Mouse (Mus musculus) MEL (cell line): ENCODE measurements around the gene Hadhb. TPM values are rescaled to one million over a fixed set of nuclear protein-coding genes. Genes with fewer than 3 reads are reported as not detected.

Experiments used
- DNase-seq: peaks from one replicate; pipeline ENCODE4 v3.0.0; 2011; ENCODE audit warnings: low read depth, low spot score
- H3K27ac ChIP-seq: 2 replicates; pipeline ENCODE4 v1.5.1; 2012; ENCODE audit warnings: low read depth, mild to moderate bottlenecking, control low read depth, low read length, moderate library complexity; ENCODE audit not compliant: control insufficient read depth
- H3K27me3 ChIP-seq, 2 experiments: fragments of 150-350 bp in 1 of 2; sonication (generic) in 1 of 2; 2 replicates each; pipeline ENCODE4 v1.6.1; 2012; ENCODE audit warnings: low read length in 2 of 2, mild to moderate bottlenecking in 2 of 2, improper control_type of control experiment in 1 of 2, moderate library complexity in 1 of 2; ENCODE audit not compliant: insufficient read depth in 2 of 2, control insufficient read depth in 1 of 2
- H3K36me3 ChIP-seq, 2 experiments: 2 replicates each; pipeline ENCODE4 v1.6.1; 2012 to 2014; ENCODE audit warnings: low read length in 2 of 2, improper control_type of control experiment in 1 of 2, inconsistent platforms in 1 of 2, mild to moderate bottlenecking in 1 of 2; ENCODE audit not compliant: insufficient read depth in 2 of 2, control insufficient read depth in 1 of 2
- H3K4me1 ChIP-seq, 2 experiments: fragments of 150-350 bp in 1 of 2; sonication (generic) in 1 of 2; 2 replicates each; pipeline ENCODE4 v1.6.1; 2012; ENCODE audit warnings: low read length in 2 of 2, improper control_type of control experiment in 1 of 2, mild to moderate bottlenecking in 1 of 2; ENCODE audit not compliant: insufficient read depth in 2 of 2, control insufficient read depth in 1 of 2
- H3K4me3 ChIP-seq, 2 experiments: fragments of 150-350 bp in 1 of 2; sonication (generic) in 1 of 2; 2 replicates each; pipeline ENCODE4 v1.5.1; 2012; ENCODE audit warnings: low read depth in 2 of 2, low read length in 2 of 2, mild to moderate bottlenecking in 2 of 2, moderate library complexity in 2 of 2, control low read depth in 1 of 2, improper control_type of control experiment in 1 of 2; ENCODE audit not compliant: control insufficient read depth in 1 of 2, insufficient read depth in 1 of 2
- H3K79me2 ChIP-seq: 2 replicates; pipeline ENCODE4 v1.6.1; 2012; ENCODE audit warnings: mild to moderate bottlenecking, low read length, moderate library complexity; ENCODE audit not compliant: control insufficient read depth, poor library complexity, insufficient read depth
- H3K9ac ChIP-seq: 2 replicates; pipeline ENCODE4 v1.6.1; 2012; ENCODE audit warnings: low read depth, mild to moderate bottlenecking, control low read depth, low read length, moderate library complexity; ENCODE audit not compliant: control insufficient read depth, poor library complexity, severe bottlenecking
- H3K9me3 ChIP-seq: fragments of 150-350 bp; sonication (generic); replicated peaks from 2 replicates; pipeline ENCODE4 v1.6.1; 2012; ENCODE audit warnings: mild to moderate bottlenecking, low read length, improper control_type of control experiment, moderate library complexity; ENCODE audit not compliant: insufficient read depth
- CHD1 ChIP-seq: IDR thresholded peaks from 2 replicates; pipeline ENCODE4 v1.6.1; 2012; ENCODE audit warnings: low read depth, mild to moderate bottlenecking, inconsistent platforms, low read length, improper control_type of control experiment
- CHD2 ChIP-seq: IDR thresholded peaks from 2 replicates; pipeline ENCODE4 v1.6.1; 2011; ENCODE audit warnings: low read length, improper control_type of control experiment
- CTCF ChIP-seq, 3 experiments: IDR thresholded peaks in 2 of 3; conservative IDR thresholded peaks in 1 of 3; 2 replicates each; pipeline ENCODE4 v1.5.1; 2011 to 2012; ENCODE audit warnings: low read length in 3 of 3, low read depth in 2 of 3, mild to moderate bottlenecking in 2 of 3, improper control_type of control experiment in 1 of 3, inconsistent platforms in 1 of 3, mixed read lengths in 1 of 3, moderate library complexity in 1 of 3; ENCODE audit not compliant: control insufficient read depth in 1 of 3, insufficient read depth in 1 of 3, poor library complexity in 1 of 3, severe bottlenecking in 1 of 3
- E2F4 ChIP-seq: IDR thresholded peaks from 2 replicates; pipeline ENCODE4 v1.6.1; 2011; ENCODE audit warnings: low read depth, low read length, improper control_type of control experiment, borderline replicate concordance
- ELF1 ChIP-seq: IDR thresholded peaks from 2 replicates; pipeline ENCODE4 v1.6.1; 2014; ENCODE audit warnings: low read depth, mild to moderate bottlenecking, inconsistent platforms, low read length, improper control_type of control experiment, moderate library complexity
- EP300 ChIP-seq, 2 experiments: IDR thresholded peaks; 2 replicates each; pipeline ENCODE4 v1.6.1; 2011; ENCODE audit warnings: improper control_type of control experiment in 2 of 2, low read length in 2 of 2, low read depth in 1 of 2, mild to moderate bottlenecking in 1 of 2
- GABPA ChIP-seq: IDR thresholded peaks from 2 replicates; pipeline ENCODE4 v1.6.1; 2012; ENCODE audit warnings: low read depth, mild to moderate bottlenecking, inconsistent platforms, low read length, improper control_type of control experiment, moderate library complexity
- GATA1 ChIP-seq: IDR thresholded peaks from 2 replicates; pipeline ENCODE4 v1.6.1; 2011; ENCODE audit warnings: low read depth, low read length, improper control_type of control experiment
- KAT2A ChIP-seq: conservative IDR thresholded peaks from 2 replicates; pipeline ENCODE4 v1.6.1; 2012; ENCODE audit warnings: low read depth, low read length, improper control_type of control experiment, inconsistent platforms
- MAFK ChIP-seq: IDR thresholded peaks from 2 replicates; pipeline ENCODE4 v1.6.1; 2011; ENCODE audit warnings: low read depth, mild to moderate bottlenecking, low read length, improper control_type of control experiment, borderline replicate concordance
- MEF2A ChIP-seq: IDR thresholded peaks from 2 replicates; pipeline ENCODE4 v1.6.1; 2014; ENCODE audit warnings: low read depth, mild to moderate bottlenecking, inconsistent platforms, low read length, improper control_type of control experiment; ENCODE audit not compliant: poor library complexity, insufficient replicate concordance, severe bottlenecking; ENCODE audit errors: extremely low read depth
- MXI1 ChIP-seq: IDR thresholded peaks from 2 replicates; pipeline ENCODE4 v1.6.1; 2011; ENCODE audit warnings: mild to moderate bottlenecking, low read depth, low read length, improper control_type of control experiment
- MYB ChIP-seq: IDR thresholded peaks from 2 replicates; pipeline ENCODE4 v1.6.1; 2011; ENCODE audit warnings: mild to moderate bottlenecking, low read depth, low read length, improper control_type of control experiment
- MYC ChIP-seq: IDR thresholded peaks from 2 replicates; pipeline ENCODE4 v1.6.1; 2011; ENCODE audit warnings: low read depth, mild to moderate bottlenecking, low read length, improper control_type of control experiment, moderate library complexity
- NELFE ChIP-seq: IDR thresholded peaks from 2 replicates; pipeline ENCODE4 v1.6.1; 2011; ENCODE audit warnings: low read depth, low read length, improper control_type of control experiment
- NRF1 ChIP-seq: IDR thresholded peaks from 2 replicates; pipeline ENCODE4 v1.6.1; 2014; ENCODE audit warnings: low read depth, mild to moderate bottlenecking, inconsistent platforms, low read length, improper control_type of control experiment, moderate library complexity; ENCODE audit not compliant: poor library complexity, insufficient read depth, severe bottlenecking
- POLR2AphosphoS5 ChIP-seq: IDR thresholded peaks from 2 replicates; pipeline ENCODE4 v1.6.1; 2012; ENCODE audit warnings: low read depth, borderline replicate concordance, mild to moderate bottlenecking, inconsistent platforms, low read length, moderate library complexity, mixed read lengths
- RAD21 ChIP-seq: IDR thresholded peaks from 2 replicates; pipeline ENCODE4 v1.6.1; 2011; ENCODE audit warnings: mild to moderate bottlenecking, low read depth, low read length, improper control_type of control experiment
- RCOR1 ChIP-seq: IDR thresholded peaks from 2 replicates; pipeline ENCODE4 v1.6.1; 2012; ENCODE audit warnings: low read depth, mild to moderate bottlenecking, inconsistent platforms, low read length, improper control_type of control experiment
- SIN3A ChIP-seq: IDR thresholded peaks from 2 replicates; pipeline ENCODE4 v1.6.1; 2012; ENCODE audit warnings: low read length, improper control_type of control experiment, inconsistent platforms
- SMC3 ChIP-seq: IDR thresholded peaks from 2 replicates; pipeline ENCODE4 v1.6.1; 2011; ENCODE audit warnings: low read depth, low read length, improper control_type of control experiment
- TAL1 ChIP-seq: IDR thresholded peaks from 2 replicates; pipeline ENCODE4 v1.6.1; 2012; ENCODE audit warnings: mild to moderate bottlenecking, inconsistent platforms, low read length, moderate library complexity, mixed read lengths
- USF1 ChIP-seq: IDR thresholded peaks from 2 replicates; pipeline ENCODE4 v1.6.1; 2014; ENCODE audit warnings: low read depth, mild to moderate bottlenecking, inconsistent platforms, low read length, improper control_type of control experiment, moderate library complexity
- USF2 ChIP-seq, 2 experiments: IDR thresholded peaks; 2 replicates each; pipeline ENCODE4 v1.6.1; 2011 to 2012; ENCODE audit warnings: improper control_type of control experiment in 2 of 2, low read length in 2 of 2, borderline replicate concordance in 1 of 2, inconsistent platforms in 1 of 2, low read depth in 1 of 2, mild to moderate bottlenecking in 1 of 2; ENCODE audit not compliant: insufficient read depth in 1 of 2
- ZC3H11A ChIP-seq: IDR thresholded peaks from 2 replicates; pipeline ENCODE4 v1.6.1; 2012; ENCODE audit warnings: low read depth, mild to moderate bottlenecking, inconsistent platforms, low read length, improper control_type of control experiment
- ZNF384 ChIP-seq: IDR thresholded peaks from 2 replicates; pipeline ENCODE4 v1.6.1; 2012; ENCODE audit warnings: low read depth, mild to moderate bottlenecking, inconsistent platforms, low read length, improper control_type of control experiment
- polyA plus RNA-seq, 2 experiments: library from polyadenylated mRNA; stranded (reverse) in 1 of 2; unstranded in 1 of 2; fragments of >175 nt in 1 of 2; fragments of >200 nt in 1 of 2; gene quantifications; 2 replicates each; pipeline versions ENCODE4 v1.2.1 to v1.2.4; 2012; ENCODE audit warnings: low replicate concordance in 2 of 2, low read depth in 1 of 2; ENCODE audit not compliant: insufficient read length in 2 of 2, insufficient read depth in 1 of 2, missing spikeins in 1 of 2
- total RNA-seq: library from RNA; depleted of rRNA; stranded (reverse); fragments of 300-350 nt; gene quantifications from 2 replicates; pipeline ENCODE4 v1.2.3, GENCODE M21; 2012

Gene Hadhb
- total and polyA plus RNA-seq, 3 experiments = 33.0 to 162 (median 161) TPM

DNA sequence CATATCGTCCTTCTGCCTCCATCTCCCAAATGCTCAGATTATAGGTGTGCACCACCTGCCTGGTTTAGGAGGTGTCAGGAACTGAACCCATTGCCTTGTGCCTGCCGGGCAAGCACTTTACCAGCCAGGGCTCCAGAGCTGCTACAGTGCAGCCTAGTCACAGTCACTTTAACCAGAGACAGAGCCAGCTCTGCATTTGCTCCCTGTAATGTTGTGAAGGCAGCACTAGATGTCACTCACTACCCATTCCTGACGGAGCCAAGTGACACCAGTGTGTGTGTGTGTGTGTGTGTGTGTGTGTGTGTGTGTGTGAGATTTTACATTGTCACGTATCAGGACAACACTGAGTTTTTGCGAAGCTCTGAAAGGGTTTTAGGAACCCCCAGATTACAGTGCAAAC, 46.5 kb downstream of the Hadhb start:
- peaks cover 2 to 29% of the 10 kb centered on the region in 2 experiments; a peak in 3 of 4 replicates for H3K4me1 ChIP-seq
- DNase-seq = peak; percentile 81

GRCm38 (mm10) chr5:30202221-30202620, 47.2 kb downstream of the Hadhb start:
- no peak overlapping the region for H3K4me3 ChIP-seq
- peaks cover 2 to 29% of the 10 kb centered on the region in 2 experiments; a peak in 3 of 4 replicates for H3K4me1 ChIP-seq
- DNase-seq = peak; percentile 71
- no peak overlapping the region for H3K9ac ChIP-seq
- H3K9me3 ChIP-seq = no peaks in the 10 kb centered on the region
- peaks cover 0 to 7% of the 10 kb centered on the region in 2 experiments; a peak in 2 of 4 replicates for H3K36me3 ChIP-seq
- TF ChIP-seq CHD2 (no peak), USF2 (IDR thresholded peaks at IDR 0.05; ENCODE audit: borderline replicate concordance in 1 of 2, insufficient read depth in 1 of 2, low read depth in 1 of 2, low read length in 2 of 2) (no peak), RAD21 (no peak), CTCF (IDR thresholded peaks at IDR 0.05 in 2 of 3, conservative IDR thresholded peaks at IDR 0.05 in 1 of 3; ENCODE audit: control insufficient read depth in 1 of 3, insufficient read depth in 1 of 3, low read depth in 2 of 3, low read length in 3 of 3, poor library complexity in 1 of 3, severe bottlenecking in 1 of 3) (no peak), NELFE (no peak), POLR2AphosphoS5 (no peak), ZC3H11A (no peak), ZNF384 (no peak), MXI1 (no peak), KAT2A (no peak), GATA1 (no peak), TAL1 (no peak), E2F4 (no peak), SMC3 (no peak), NRF1 (no peak)
- no peaks in the 10 kb centered on the region for H3K27me3 ChIP-seq
- H3K79me2 ChIP-seq = no peaks in the 10 kb centered on the region
- H3K27ac ChIP-seq = no peak overlapping the region

More for the DNA sequence above, 46.5 kb downstream of the Hadhb start:
- no peak overlapping the region for H3K27ac ChIP-seq
- no peak overlapping the region for H3K4me3 ChIP-seq
- H3K79me2 ChIP-seq = no peaks in the 10 kb centered on the region
- no peak overlapping the region for H3K9ac ChIP-seq
- peak; percentile 78 for TF ChIP-seq RAD21
- TF ChIP-seq USF1 = no peak
- TF ChIP-seq MAFK = no peak
- TF ChIP-seq EP300 (IDR thresholded peaks at IDR 0.05; ENCODE audit: low read depth in 1 of 2, low read length in 2 of 2) = no peak
- TF ChIP-seq CHD1 = no peak
- no peak for TF ChIP-seq TAL1
- no peak for TF ChIP-seq MXI1
- TF ChIP-seq MEF2A = no peak
- no peak for TF ChIP-seq GABPA
- peak; percentile 37; the same call in 1 of the 2 replicates for TF ChIP-seq SIN3A
- no peak for TF ChIP-seq RCOR1
- TF ChIP-seq CHD2 = no peak
- TF ChIP-seq MYB = no peak
- peak; percentile 53 for TF ChIP-seq ZC3H11A
- peak; percentile 68 for TF ChIP-seq SMC3
- peak; percentile 61 to 81 (median 63) for TF ChIP-seq CTCF (IDR thresholded peaks at IDR 0.05 in 2 of 3, conservative IDR thresholded peaks at IDR 0.05 in 1 of 3; ENCODE audit: control insufficient read depth in 1 of 3, insufficient read depth in 1 of 3, low read depth in 2 of 3, low read length in 3 of 3, poor library complexity in 1 of 3, severe bottlenecking in 1 of 3)
- TF ChIP-seq MYC = no peak
- no peak for TF ChIP-seq ELF1
- TF ChIP-seq GATA1 = no peak
- no peak for TF ChIP-seq NRF1
- H3K9me3 ChIP-seq = no peaks in the 10 kb centered on the region
- H3K36me3 ChIP-seq = peaks cover 0 to 7% of the 10 kb centered on the region in 2 experiments; a peak in 2 of 4 replicates
- no peaks in the 10 kb centered on the region for H3K27me3 ChIP-seq
